ENCODE assay signal across 14 mouse cellular contexts in the genomic region with DNA sequence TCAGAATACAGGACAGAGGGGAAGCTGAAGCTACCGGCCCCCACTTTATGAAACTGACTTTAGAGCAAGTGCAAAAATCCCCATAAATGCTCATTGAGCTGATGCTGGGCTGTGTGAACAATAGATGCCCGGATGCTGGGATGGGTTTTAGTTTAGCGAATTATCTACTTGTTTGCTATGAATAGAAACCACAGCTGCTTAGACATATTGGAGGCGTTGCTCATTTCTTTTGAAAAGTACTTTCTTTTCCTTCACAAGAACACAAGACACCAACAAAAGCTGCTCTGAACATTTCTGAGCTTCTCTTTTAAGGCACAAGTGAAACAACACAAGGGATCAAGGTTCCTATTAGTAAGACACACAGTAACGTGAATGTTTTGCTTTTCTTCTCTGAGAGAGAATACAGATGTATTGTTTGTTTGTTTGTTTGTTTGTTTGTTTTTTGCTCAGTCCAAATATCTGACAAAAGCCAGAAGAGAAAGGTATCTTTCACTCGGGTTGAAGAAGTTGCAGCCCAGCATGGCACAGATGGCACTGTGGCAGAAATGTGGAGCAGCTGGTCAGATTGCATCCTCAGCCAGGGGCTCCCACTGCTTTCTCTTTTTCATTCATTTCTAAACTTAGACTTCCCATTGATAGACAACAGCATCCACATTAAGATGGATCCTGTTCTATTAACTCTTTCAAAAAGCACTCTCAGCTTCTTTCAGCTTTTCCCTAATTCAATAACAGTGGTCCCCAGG.
DNase-seq lines count a peak whose midpoint lies in the region; TF ChIP-seq lines count a peak whose summit lies in the region.
"Had no signal": no experiment of that assay in that cellular context is flagged by ENCODE, and none has a peak within 500 bp of the region (broad histone marks: within the 10 kb centered on the region; RNA-seq: fewer than 3 reads in every experiment).

No protein-coding gene starts in this region.

- TF ChIP-seq POLR2A in cortical plate, adult 2 months (IDR thresholded peaks at IDR 0.05; ENCODE audit: extremely low read depth, insufficient read depth, low read length): no peak

- no peaks in the 10 kb centered on the region; the same call in 1 of the 2 replicates for H3K4me1 ChIP-seq in cortical plate, adult 2 months (ENCODE audit: control insufficient read depth, insufficient read depth, low read length)
- H3K4me1 ChIP-seq: heart, embryonic 15.5 days; hindbrain, embryonic 10.5 days; liver, embryonic 13.5 days; neural tube, embryonic 13.5 days had no signal

- peak; percentile 80 for DNase-seq in brain, adult 2 months (ENCODE audit: low read depth, low spot score)
- DNase-seq in layer of hippocampus, postnatal 36 days: peak; percentile 8 to 25
- peak; percentile 24 to 46 for DNase-seq in right cerebral cortex, adult 2 months (ENCODE audit: low spot score in 2 of 2)
- DNase-seq in heart, adult 8-10 months (ENCODE audit: low spot score): no peak
- DNase-seq in Muller cell, postnatal 12 days (ENCODE audit: inconsistent ontology term): no peak
- DNase-seq in urinary bladder, postnatal 25 days (ENCODE audit: low spot score): no peak
- DNase-seq: adrenal gland, postnatal 14 days; kidney, adult 11 months; kidney, postnatal 14 days; liver, embryonic 13.5 days had no signal

- no peak for TF ChIP-seq CTCF in cortical plate, adult 2 months (IDR thresholded peaks at IDR 0.05; ENCODE audit: extremely low read depth, insufficient read depth, low read length)

- no peak overlapping the region for H3K4me3 ChIP-seq in cortical plate, adult 2 months (ENCODE audit: insufficient read depth, low read length)
- H3K4me3 ChIP-seq: heart, embryonic 15.5 days; hindbrain, embryonic 10.5 days; liver, embryonic 13.5 days; neural tube, embryonic 13.5 days had no signal

- peak overlapping the region; percentile 71 for H3K27ac ChIP-seq in cortical plate, adult 2 months (ENCODE audit: insufficient read depth, low read length)
- H3K27ac ChIP-seq: heart, embryonic 15.5 days; hindbrain, embryonic 10.5 days; liver, embryonic 13.5 days; neural tube, embryonic 13.5 days had no signal

Comparison
In these comparisons a context has a peak if more than half of its experiments do, and no peak if none do; other contexts are left out.
1. DNase-seq: peak in brain, adult 2 months (single experiment), layer of hippocampus, postnatal 36 days (2 of 2) and right cerebral cortex, adult 2 months (2 of 2); none in heart, adult 8-10 months (single experiment), Muller cell, postnatal 12 days (single experiment) and urinary bladder, postnatal 25 days (single experiment).